Mouse (Mus musculus) bone marrow macrophage, adult 2 months (primary cell): ENCODE measurements around the gene Glb1.

Source experiments
- CTCF ChIP-seq: IDR thresholded peaks from 2 replicates; pipeline ENCODE4 v1.5.1; 2012; ENCODE audit warnings: low read depth, mild to moderate bottlenecking, low read length, moderate library complexity
- POLR2A ChIP-seq: IDR thresholded peaks from 2 replicates; pipeline ENCODE4 v1.6.1; 2012; ENCODE audit warnings: mild to moderate bottlenecking, low read depth, low read length, borderline replicate concordance

DNA sequence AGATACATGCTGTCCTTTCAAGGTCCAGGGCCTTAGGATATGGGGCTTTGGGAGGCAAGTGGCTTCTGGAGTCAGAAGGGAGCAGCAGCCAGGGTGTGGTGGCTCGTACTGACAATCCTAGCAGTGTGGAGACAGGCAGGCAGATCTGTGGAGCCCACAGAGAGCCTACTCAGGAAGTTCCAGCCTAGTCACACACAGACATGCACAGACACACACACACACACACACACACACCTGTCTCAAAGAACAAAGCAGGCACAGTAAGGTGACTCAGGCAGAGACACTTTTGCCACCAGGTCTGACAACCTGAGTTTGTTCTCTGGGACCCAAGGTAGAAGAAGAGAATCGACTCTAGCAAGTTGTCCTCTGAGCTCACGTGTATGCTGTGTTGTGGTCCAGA is 80.1 kb downstream of the Glb1 start:
- TF ChIP-seq CTCF, result no peak
- TF ChIP-seq POLR2A, result no peak
